9 mouse cellular contexts compared by ENCODE assay signal in the genomic region with DNA sequence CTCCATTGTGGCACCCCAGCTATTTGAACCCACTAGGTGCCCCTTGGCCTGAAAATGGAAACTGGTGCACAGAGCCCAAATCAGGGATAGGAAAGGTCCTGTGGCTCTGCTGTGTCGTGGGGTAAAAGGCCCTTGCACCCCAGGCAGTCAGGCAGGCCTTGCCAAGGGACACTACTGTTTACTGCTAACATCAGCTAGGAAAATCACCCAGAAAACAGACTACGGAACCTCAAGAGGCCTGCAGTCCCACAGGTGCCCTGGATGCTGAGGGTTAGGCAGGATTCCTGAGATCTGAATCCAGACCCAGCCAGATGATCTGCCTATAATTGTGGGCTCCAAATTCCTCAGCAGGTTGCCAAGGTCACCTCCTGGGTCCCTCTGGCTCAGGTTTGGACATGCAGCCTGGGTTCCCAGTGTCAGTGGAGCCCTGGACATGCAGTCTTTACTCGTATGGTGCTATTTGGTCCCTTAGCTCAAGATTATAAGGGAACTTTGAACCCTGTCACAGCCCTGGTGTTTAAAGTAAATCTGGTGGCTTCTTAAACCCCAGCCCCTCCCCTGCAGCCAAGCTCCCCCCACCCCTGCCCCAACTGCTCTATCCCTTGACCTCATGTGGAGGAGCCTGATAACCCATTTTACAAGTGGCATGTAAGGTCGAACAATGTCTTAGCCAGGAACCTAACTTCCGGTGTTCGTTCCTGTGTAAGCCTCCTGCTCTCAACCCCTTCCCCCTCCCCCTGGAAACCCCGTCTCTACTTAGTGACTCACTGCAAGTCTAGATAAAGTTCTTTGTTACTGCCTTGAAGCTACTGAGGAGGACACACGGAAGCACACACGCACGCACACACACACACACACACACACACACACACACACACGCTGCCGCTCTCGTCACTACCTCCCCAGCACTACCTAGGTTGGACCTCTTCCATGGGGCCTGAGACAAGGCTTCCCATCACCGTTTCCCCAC. TPM values are rescaled to one million over a fixed set of nuclear protein-coding genes. Genes with fewer than 3 reads are reported as not detected.
DNase-seq lines count a peak whose midpoint lies in the region; ATAC-seq and TF ChIP-seq lines count a peak whose summit lies in the region.
"Had no signal": no experiment of that assay in that cellular context is flagged by ENCODE, and none has a peak within 500 bp of the region (broad histone marks: within the 10 kb centered on the region; RNA-seq: fewer than 3 reads in every experiment).

No protein-coding gene starts in this region.

- no peak overlapping the region for H3K9ac ChIP-seq in heart, postnatal 0 days (replicated peaks; ENCODE audit: low read depth, low read length)
- peak overlapping the region; percentile 15 for H3K9ac ChIP-seq in liver, embryonic 12.5 days

- TF ChIP-seq POLR2A in thymus, adult 2 months (IDR thresholded peaks at IDR 0.05; ENCODE audit: control insufficient read depth, extremely low read depth, insufficient read depth, low read length, poor library complexity) = no peak

- H3K4me1 ChIP-seq in heart, postnatal 0 days (ENCODE audit: control insufficient read depth, insufficient read depth) = peaks cover 26% of the 10 kb centered on the region
- peaks cover 70% of the 10 kb centered on the region for H3K4me1 ChIP-seq in liver, embryonic 12.5 days
- H3K4me1 ChIP-seq in thymus, adult 2 months (replicated peaks; ENCODE audit: control insufficient read depth, insufficient read depth, low read length) = peaks cover 22% of the 10 kb centered on the region

- peak overlapping the region; percentile 61 for H3K27ac ChIP-seq in heart, postnatal 0 days (ENCODE audit: low read depth)
- peak overlapping the region; percentile 64 for H3K27ac ChIP-seq in liver, embryonic 12.5 days
- H3K27ac ChIP-seq in thymus, adult 2 months (ENCODE audit: control insufficient read depth, insufficient read depth, low read length) = peak overlapping the region; percentile 35; the same call in 1 of the 2 replicates
- H3K27ac ChIP-seq: macrophage had no signal

- no peaks in the 10 kb centered on the region for H3K27me3 ChIP-seq in heart, postnatal 0 days (ENCODE audit: control insufficient read depth, insufficient read depth, low read length)
- H3K27me3 ChIP-seq in liver, embryonic 12.5 days (replicated peaks) = no peaks in the 10 kb centered on the region
- H3K27me3 ChIP-seq in thymus, adult 2 months (ENCODE audit: control insufficient read depth, insufficient read depth, low read length) = no peaks in the 10 kb centered on the region

- WGBS in heart, postnatal 0 days = 39% methylated on average over 14 of the region's 14 CpGs
- 24% methylated on average over 14 of the region's 14 CpGs for WGBS in liver, embryonic 12.5 days (ENCODE audit: insufficient replicate concordance)
- WGBS in thymus, adult 2 months = 40% methylated on average over 14 of the region's 14 CpGs

- no peaks in the 10 kb centered on the region for H3K9me3 ChIP-seq in heart, postnatal 0 days (replicated peaks; ENCODE audit: control insufficient read depth, low read length)
- no peaks in the 10 kb centered on the region for H3K9me3 ChIP-seq in liver, embryonic 12.5 days (replicated peaks)

- no peak overlapping the region for H3K4me3 ChIP-seq in heart, postnatal 0 days (ENCODE audit: low read depth, low read length)
- H3K4me3 ChIP-seq in liver, embryonic 12.5 days = no peak overlapping the region
- H3K4me3 ChIP-seq in thymus, adult 2 months (ENCODE audit: control insufficient read depth, insufficient read depth, low read length) = no peak overlapping the region

- no peak for TF ChIP-seq EP300 in heart, postnatal 0 days (IDR thresholded peaks at IDR 0.05; ENCODE audit: low read depth)

- ATAC-seq in heart, postnatal 0 days (ENCODE audit: insufficient read depth, low read depth) = peak; percentile 74
- peak; percentile 63 for ATAC-seq in liver, embryonic 12.5 days
- ATAC-seq in erythroblast, adult 5-6 weeks (replicated peaks; ENCODE audit: low FRiP score, poor library complexity, severe bottlenecking) = no peak

- no peak overlapping the region for H3K4me2 ChIP-seq in heart, postnatal 0 days (ENCODE audit: low read depth, low read length)
- peak overlapping the region; percentile 36 for H3K4me2 ChIP-seq in liver, embryonic 12.5 days

- peak; percentile 5 for DNase-seq in kidney, adult 18-20 months
- DNase-seq in kidney, adult 11 months = no peak
- peak; percentile 91 for DNase-seq in adrenal gland, postnatal 14 days
- DNase-seq in heart, postnatal 0 days (ENCODE audit: low spot score) = peak; percentile 83
- peak; percentile 72 for DNase-seq in thymus, adult 2 months
- DNase-seq in frontal cortex, postnatal 10 days (ENCODE audit: low spot score in 2 of 2) = no peak

- TF ChIP-seq CTCF in heart, postnatal 0 days (IDR thresholded peaks at IDR 0.05; ENCODE audit: low read depth) = no peak
- no peak for TF ChIP-seq CTCF in thymus, adult 2 months (IDR thresholded peaks at IDR 0.05; ENCODE audit: borderline replicate concordance, control insufficient read depth, extremely low read depth, insufficient read depth, low read length, poor library complexity)

- no peaks in the 10 kb centered on the region for H3K36me3 ChIP-seq in heart, postnatal 0 days (replicated peaks; ENCODE audit: control insufficient read depth, insufficient read depth, low read length)
- H3K36me3 ChIP-seq in liver, embryonic 12.5 days = no peaks in the 10 kb centered on the region
- H3K36me3 ChIP-seq in thymus, adult 2 months (ENCODE audit: control insufficient read depth, insufficient read depth, low read length) = no peaks in the 10 kb centered on the region

RNA-seq across cellular contexts. Expression of gene Ankrd9, which starts 28.6 kb away (rescaled TPM):
- 52.5 and 55.7 TPM in 2 replicates for total RNA-seq in adrenal gland, postnatal 14 days (2021)
- total RNA-seq in heart, postnatal 0 days (2014; rRNA removed; ENCODE audit: low replicate concordance) = 26.3 and 34.6 TPM in 2 replicates
- polyA plus RNA-seq in heart, postnatal 0 days (2015; fragmentation: Nextera tagmentation; extraction: Ambion mirVana) = 31.9 and 39.1 TPM in 2 replicates
- polyA plus RNA-seq in liver, embryonic 12.5 days (2016; fragmentation: Nextera tagmentation; extraction: Ambion mirVana) = 62.2 TPM in 2 replicates
- 32.6 and 33.0 TPM in 2 replicates for polyA plus RNA-seq in thymus, adult 2 months (2012; rRNA removed)
- total RNA-seq in erythroblast, adult 5-6 weeks (2015; ENCODE audit: low replicate concordance) = 29.8 and 52.2 TPM in 2 replicates
- total RNA-seq in erythroblast, adult 5-6 weeks (2017; ENCODE audit: low replicate concordance) = 66.5 and 82.1 TPM in 2 replicates

RNA-seq across cellular contexts. Expression of gene Rcor1, which starts 31.7 kb away (rescaled TPM):
- total RNA-seq in adrenal gland, postnatal 14 days (2021) = 46.4 and 48.0 TPM in 2 replicates
- 14.2 and 19.0 TPM in 2 replicates for total RNA-seq in heart, postnatal 0 days (2014; rRNA removed; ENCODE audit: low replicate concordance)
- 4.4 and 5.1 TPM in 2 replicates for polyA plus RNA-seq in heart, postnatal 0 days (2015; fragmentation: Nextera tagmentation; extraction: Ambion mirVana)
- 8.5 and 10.4 TPM in 2 replicates for polyA plus RNA-seq in liver, embryonic 12.5 days (2016; fragmentation: Nextera tagmentation; extraction: Ambion mirVana)
- polyA plus RNA-seq in thymus, adult 2 months (2012; rRNA removed) = 21.9 and 24.4 TPM in 2 replicates
- total RNA-seq in erythroblast, adult 5-6 weeks (2015; ENCODE audit: low replicate concordance) = 21.3 and 26.9 TPM in 2 replicates
- total RNA-seq in erythroblast, adult 5-6 weeks (2017; ENCODE audit: low replicate concordance) = 9.8 and 18.0 TPM in 2 replicates

Comparison
In these comparisons a context has a peak if more than half of its experiments do, and no peak if none do; other contexts are left out.
1. DNase-seq: peak in kidney, adult 18-20 months (single experiment), adrenal gland, postnatal 14 days (single experiment), heart, postnatal 0 days (single experiment) and thymus, adult 2 months (single experiment); none in kidney, adult 11 months (single experiment) and frontal cortex, postnatal 10 days (0 of 2).
2. Peak in every context shown above with its lines, with median percentiles within 50 percentile points of each other: H3K27ac ChIP-seq.